Mouse (Mus musculus): ENCODE measurements around the gene Elk3. TPM values are rescaled to one million over a fixed set of nuclear protein-coding genes. Genes with fewer than 3 reads are reported as not detected.

Gene Elk3
- total RNA-seq, 2 experiments from 2014 or later = 42.0 to 53.5 TPM

DNA sequence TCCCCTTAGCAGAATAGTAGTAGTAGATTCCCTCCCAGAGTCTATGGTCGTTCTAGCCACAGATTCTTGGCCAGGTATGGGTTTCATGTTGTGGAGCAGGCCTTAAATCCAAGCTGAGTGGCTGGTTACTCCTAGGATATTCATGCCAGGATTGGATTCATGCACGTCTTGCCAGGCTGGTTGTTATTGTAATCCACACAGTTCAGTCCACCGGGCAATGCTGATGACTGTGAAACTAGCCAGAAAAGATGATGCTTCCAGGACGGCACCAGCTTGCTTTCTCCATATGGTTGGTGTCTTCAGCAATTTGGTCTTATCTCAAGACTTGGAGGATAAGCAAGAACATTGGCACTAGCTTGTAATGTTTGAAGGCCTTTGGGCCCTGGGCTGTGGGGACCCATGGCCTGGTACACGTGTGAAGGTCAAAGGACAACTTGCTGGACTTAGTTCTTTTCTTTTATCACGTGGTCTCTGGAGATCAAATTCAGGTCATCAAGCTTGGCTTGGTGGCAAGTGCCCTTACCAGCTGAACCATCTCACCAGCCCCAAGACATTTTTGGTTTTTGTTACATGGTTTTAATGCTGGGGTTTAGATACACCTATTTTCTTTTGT lies 109.0 kb downstream of the Elk3 start:
- intact Hi-C loops (cut with DNase I) = no loop called here
- DNase-seq = no peak

DNA sequence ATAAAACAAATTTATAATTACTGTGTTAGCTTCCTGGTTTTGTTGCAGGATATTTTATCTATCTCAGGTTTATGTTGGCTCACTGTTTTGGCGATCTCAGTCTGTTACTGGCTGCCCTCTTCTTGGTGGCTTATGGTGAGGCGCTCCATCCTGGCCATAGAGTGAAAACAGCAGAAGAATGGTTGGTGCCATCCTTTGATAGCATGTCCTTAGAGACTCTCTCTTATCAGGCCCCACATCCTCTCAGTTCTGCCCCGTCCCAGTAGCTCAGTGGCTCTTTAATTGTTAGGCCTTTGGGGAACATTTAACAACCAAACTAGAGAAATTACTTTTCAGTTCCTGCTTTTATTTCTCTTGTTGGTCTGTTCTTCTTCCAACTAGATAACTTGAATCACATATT lies 112.0 kb downstream of the Elk3 start:
- intact Hi-C loops (cut with DNase I) = no loop called here
- no peak for DNase-seq

Other genes starting within 250 kb of the Elk3 start
- under 1 TPM; 0.50 to 0.79 TPM for gene Cfap54, start 229.5 kb downstream of the Elk3 start, total RNA-seq (2021)
- 10 to 100 TPM; 14.3 to 16.8 TPM for gene Cdk17, start 150.3 kb downstream of the Elk3 start, total RNA-seq (2021)
- 10 to 100 TPM; 33.6 to 34.8 TPM for gene Lta4h, start 142.3 kb upstream of the Elk3 start, total RNA-seq (2021)
- gene Hal, start 177.6 kb upstream of the Elk3 start, total RNA-seq (2021) = under 1 TPM; 0.14 to 0.41 TPM
- gene Amdhd1, start 228.9 kb upstream of the Elk3 start, total RNA-seq (2021) = not detected
- gene Ccdc38, start 229.5 kb upstream of the Elk3 start, total RNA-seq (2021) = not detected

All from heart, postnatal 36 days (tissue).